ENCODE assay signal across 8 mouse cellular contexts in genomic region chr6:30401308-30402015, GRCm38 (mm10). TPM values are rescaled to one million over a fixed set of nuclear protein-coding genes. Genes with fewer than 3 reads are reported as not detected.
DNase-seq lines count a peak whose midpoint lies in the region; ATAC-seq and TF ChIP-seq lines count a peak whose summit lies in the region.

Gene Klhdc10 (plus strand): TSS chr6:30401868.

- H3K9me3 ChIP-seq in erythroblast, embryonic 14.5 days (ENCODE audit: control insufficient read depth, low read length): peaks cover under 1% of the 10 kb centered on the region; the same call in 1 of the 2 replicates
- H3K9me3 ChIP-seq in heart, embryonic 11.5 days (replicated peaks; ENCODE audit: control insufficient read depth, low read length): no peaks in the 10 kb centered on the region
- no peaks in the 10 kb centered on the region for H3K9me3 ChIP-seq in kidney, embryonic 16.5 days (ENCODE audit: low read length)

- peaks cover 32% of the 10 kb centered on the region for H3K4me1 ChIP-seq in erythroblast, embryonic 14.5 days (ENCODE audit: control insufficient read depth)
- no peaks in the 10 kb centered on the region for H3K4me1 ChIP-seq in heart, embryonic 11.5 days (ENCODE audit: control insufficient read depth, insufficient read depth, low read length)
- H3K4me1 ChIP-seq in kidney, embryonic 16.5 days (ENCODE audit: insufficient read depth, low read length): peaks cover 11% of the 10 kb centered on the region
- H3K4me1 ChIP-seq in liver, adult 2 months (ENCODE audit: control insufficient read depth, insufficient read depth, low read length): peaks cover 7% of the 10 kb centered on the region; the same call in 1 of the 2 replicates

- peak; percentile 100 for DNase-seq in brain, embryonic 14.5 days (ENCODE audit: low read depth)
- peak; percentile 93 for DNase-seq in liver, adult 2 months (ENCODE audit: extremely low read depth, low read depth, low spot score)
- peak; percentile 99 for DNase-seq in splenic B cell, adult 2 months (ENCODE audit: low read depth, low spot score)

- H3K27ac ChIP-seq in heart, embryonic 11.5 days (ENCODE audit: low read depth, low read length): peak within 1 kb of the TSS; percentile 90
- H3K27ac ChIP-seq in kidney, embryonic 16.5 days (ENCODE audit: low read length): peak within 1 kb of the TSS; percentile 97
- H3K27ac ChIP-seq in liver, adult 2 months (replicated peaks; ENCODE audit: insufficient read depth, low read depth, low read length): peak within 1 kb of the TSS; percentile 91

- H3K4me2 ChIP-seq in heart, embryonic 11.5 days: peak within 1 kb of the TSS; percentile 70
- peak within 1 kb of the TSS; percentile 61 for H3K4me2 ChIP-seq in kidney, embryonic 16.5 days (replicated peaks; ENCODE audit: low read depth, low read length)
- H3K4me2 ChIP-seq in myocyte (ENCODE audit: low read depth): peak within 1 kb of the TSS; percentile 94

- TF ChIP-seq CTCF in C2C12 (IDR thresholded peaks at IDR 0.05; ENCODE audit: control insufficient read depth, insufficient read depth, insufficient read length): no peak
- TF ChIP-seq CTCF in brain, embryonic 14.5 days (IDR thresholded peaks at IDR 0.05; ENCODE audit: borderline replicate concordance, extremely low read depth, insufficient read depth, insufficient read length): no peak
- no peak for TF ChIP-seq CTCF in liver, adult 2 months (IDR thresholded peaks at IDR 0.05; ENCODE audit: low read depth, low read length)

- peak; percentile 100 for ATAC-seq in heart, embryonic 11.5 days (replicated peaks; ENCODE audit: insufficient number of reproducible peaks, low FRiP score, low TSS enrichment)
- peak; percentile 100 for ATAC-seq in kidney, embryonic 16.5 days (ENCODE audit: low FRiP score, low TSS enrichment)

- 0% methylated on average over 41 of the region's 41 CpGs for WGBS in heart, embryonic 11.5 days (ENCODE audit: insufficient replicate concordance)
- under 1% methylated on average over 38 of the region's 41 CpGs for WGBS in kidney, embryonic 16.5 days
- under 1% methylated on average over 41 of the region's 41 CpGs for WGBS in liver, adult 2 months

- H3K4me3 ChIP-seq in C2C12 (ENCODE audit: insufficient read depth, poor library complexity, severe bottlenecking): peak within 1 kb of the TSS; percentile 92
- peak within 1 kb of the TSS; percentile 99 for H3K4me3 ChIP-seq in erythroblast, embryonic 14.5 days (replicated peaks)
- H3K4me3 ChIP-seq in heart, embryonic 11.5 days (ENCODE audit: low read depth, low read length): peak within 1 kb of the TSS; percentile 91
- peak within 1 kb of the TSS; percentile 98 for H3K4me3 ChIP-seq in kidney, embryonic 16.5 days (ENCODE audit: low read length)
- H3K4me3 ChIP-seq in liver, adult 2 months (ENCODE audit: insufficient read depth, low read depth, low read length): peak within 1 kb of the TSS; percentile 87
- peak within 1 kb of the TSS; percentile 55 for H3K4me3 ChIP-seq in myocyte

- H3K27me3 ChIP-seq in C2C12 (ENCODE audit: control insufficient read depth, insufficient read depth, insufficient read length) (no peaks in the 10 kb centered on the region), myocyte (ENCODE audit: control insufficient read depth, insufficient read depth, insufficient read length) (no peaks in the 10 kb centered on the region)
- H3K27me3 ChIP-seq in erythroblast, embryonic 14.5 days (ENCODE audit: control insufficient read depth): peaks cover 3% of the 10 kb centered on the region
- no peaks in the 10 kb centered on the region for H3K27me3 ChIP-seq in heart, embryonic 11.5 days (ENCODE audit: control insufficient read depth, insufficient read depth, low read length)
- H3K27me3 ChIP-seq in kidney, embryonic 16.5 days (ENCODE audit: insufficient read depth, low read length): no peaks in the 10 kb centered on the region
- no peaks in the 10 kb centered on the region for H3K27me3 ChIP-seq in liver, adult 2 months (ENCODE audit: control insufficient read depth, insufficient read depth, low read length)
- H3K27me3 ChIP-seq in splenic B cell, adult 2 months (ENCODE audit: control insufficient read depth, insufficient read depth, low read length, poor library complexity, severe bottlenecking): no peaks in the 10 kb centered on the region

- H3K36me3 ChIP-seq in C2C12 (ENCODE audit: control insufficient read depth, insufficient read depth) (no peaks in the 10 kb centered on the region), myocyte (ENCODE audit: control insufficient read depth, insufficient read depth) (no peaks in the 10 kb centered on the region)
- H3K36me3 ChIP-seq in erythroblast, embryonic 14.5 days (ENCODE audit: control insufficient read depth): peaks cover 2% of the 10 kb centered on the region; the same call in 1 of the 2 replicates
- H3K36me3 ChIP-seq in heart, embryonic 11.5 days (ENCODE audit: control insufficient read depth, insufficient read depth, low read length): no peaks in the 10 kb centered on the region
- H3K36me3 ChIP-seq in kidney, embryonic 16.5 days (ENCODE audit: insufficient read depth, low read length): no peaks in the 10 kb centered on the region
- no peaks in the 10 kb centered on the region for H3K36me3 ChIP-seq in liver, adult 2 months (ENCODE audit: control insufficient read depth, insufficient read depth, low read length)
- no peaks in the 10 kb centered on the region for H3K36me3 ChIP-seq in splenic B cell, adult 2 months (ENCODE audit: control insufficient read depth, insufficient read depth, low read length, poor library complexity, severe bottlenecking)

- H3K79me3 ChIP-seq in C2C12 (ENCODE audit: low read depth): peaks cover 27% of the 10 kb centered on the region

- peak; percentile 55 for TF ChIP-seq POLR2A in brain, embryonic 14.5 days (IDR thresholded peaks at IDR 0.05; ENCODE audit: borderline replicate concordance, extremely low read depth, insufficient read depth, insufficient read length, poor library complexity, severe bottlenecking)
- TF ChIP-seq POLR2A in liver, adult 2 months (IDR thresholded peaks at IDR 0.05; ENCODE audit: extremely low read depth, insufficient read depth, low read length): 0 out of 2 replicates have a peak, but pooled peaks have one; percentile 24
- peak; percentile 62 for TF ChIP-seq POLR2A in myocyte (IDR thresholded peaks at IDR 0.05; ENCODE audit: insufficient read length, low read depth)

- H3K9ac ChIP-seq in heart, embryonic 11.5 days (ENCODE audit: low read depth, low read length): peak within 1 kb of the TSS; percentile 93
- peak within 1 kb of the TSS; percentile 97 for H3K9ac ChIP-seq in kidney, embryonic 16.5 days (replicated peaks; ENCODE audit: low read length)
- H3K9ac ChIP-seq in liver, adult 2 months (ENCODE audit: low read depth, low read length): peak within 1 kb of the TSS; percentile 91

- H3K79me2 ChIP-seq in C2C12 (ENCODE audit: control insufficient read depth, insufficient read depth) (peaks cover 47% of the 10 kb centered on the region), myocyte (ENCODE audit: control insufficient read depth, insufficient read depth) (peaks cover 43% of the 10 kb centered on the region)
- H3K79me2 ChIP-seq in liver, adult 2 months (ENCODE audit: control insufficient read depth, insufficient read depth, low read length): peaks cover 8% of the 10 kb centered on the region; the same call in 1 of the 2 replicates

- H3ac ChIP-seq in C2C12 (ENCODE audit: control insufficient read depth, insufficient read length, low read depth): peak within 1 kb of the TSS; percentile 95
- peak within 1 kb of the TSS; percentile 24 for H3ac ChIP-seq in myocyte (ENCODE audit: control insufficient read depth, insufficient read length)

TF ChIP-seq in C2C12, 6 proteins besides CTCF, POLR2A, EP300 and RAD21:
- TF ChIP-seq CEBPB (IDR thresholded peaks at IDR 0.05; ENCODE audit: low read depth): peak; percentile 20
- TF ChIP-seq MAX (IDR thresholded peaks at IDR 0.05): peak; percentile 50
- TF ChIP-seq FOSL1 (IDR thresholded peaks at IDR 0.05; ENCODE audit: insufficient read depth, low read length, poor library complexity, severe bottlenecking): no peak

TF ChIP-seq in myocyte, 11 proteins besides CTCF, POLR2A, EP300 and RAD21:
- TF ChIP-seq CEBPB (IDR thresholded peaks at IDR 0.05; ENCODE audit: insufficient read depth, poor library complexity, severe bottlenecking) (peak; percentile 35; the same call in 1 of the 2 replicates), USF1 (IDR thresholded peaks at IDR 0.05; ENCODE audit: low read depth) (no peak), SRF (IDR thresholded peaks at IDR 0.05; ENCODE audit: control insufficient read depth, insufficient read length, low read depth) (peak; percentile 82), POLR2AphosphoS2 (IDR thresholded peaks at IDR 0.05; ENCODE audit: insufficient read length, low read depth) (peak; percentile 84), MYOG (IDR thresholded peaks at IDR 0.05; ENCODE audit: control insufficient read depth in 1 of 3, insufficient read depth in 1 of 3, insufficient read length in 2 of 3, low read depth in 2 of 3) (no peak)

RNA-seq across cellular contexts. Expression of gene Klhdc10, which starts in this region (rescaled TPM):
- polyA plus RNA-seq in C2C12 (2012; fragmentation: generic; extraction: Trizol) (33.9 TPM), myocyte (2012; fragmentation: generic; extraction: Trizol) (49.1 TPM)
- polyA plus RNA-seq in brain, embryonic 14.5 days (2012; rRNA removed): 121 and 127 TPM in 2 replicates
- polyA plus RNA-seq in erythroblast, embryonic 14.5 days (2012): 0.87 and 0.88 TPM in 2 replicates
- polyA plus RNA-seq in heart, embryonic 11.5 days (2014; fragmentation: Nextera tagmentation; extraction: Ambion mirVana): 24.9 and 28.2 TPM in 2 replicates
- polyA plus RNA-seq in kidney, embryonic 16.5 days (2015; fragmentation: Nextera tagmentation; extraction: Ambion mirVana): 26.8 and 30.2 TPM in 2 replicates
- 18.8 and 25.0 TPM in 2 replicates for total RNA-seq in liver, adult 2 months (2014; rRNA removed)
- 18.9 and 19.0 TPM in 2 replicates for polyA plus RNA-seq in liver, adult 2 months (2012; rRNA removed)

Comparison
In these comparisons a context has a peak if more than half of its experiments do, and no peak if none do; other contexts are left out.
1. Peak in every context shown above with its lines: DNase-seq, ATAC-seq, H3K4me3 ChIP-seq and H3K27ac ChIP-seq.
2. RNA of gene Klhdc10 (polyA plus RNA-seq): 121 to 127 TPM in brain, embryonic 14.5 days, 49.1 TPM in myocyte (single experiment), 33.9 TPM in C2C12 (single experiment), 26.8 to 30.2 TPM in kidney, embryonic 16.5 days, 24.9 to 28.2 TPM in heart, embryonic 11.5 days and 18.9 to 19.0 TPM in liver, adult 2 months; 0.87 to 0.88 TPM in erythroblast, embryonic 14.5 days; every median in the first group is over 10 times any median in the second.